ENCODE assay signal across 16 mouse cellular contexts in genomic region chr13:112772252-112772651, GRCm38 (mm10). TPM values are rescaled to one million over a fixed set of nuclear protein-coding genes. Genes with fewer than 3 reads are reported as not detected.
DNase-seq lines count a peak whose midpoint lies in the region; ATAC-seq and TF ChIP-seq lines count a peak whose summit lies in the region.
"Had no signal": no experiment of that assay in that cellular context is flagged by ENCODE, and none has a peak within 500 bp of the region (broad histone marks: within the 10 kb centered on the region; RNA-seq: fewer than 3 reads in every experiment).

No protein-coding gene starts in this region.

- no peaks in the 10 kb centered on the region for H3K27me3 ChIP-seq in kidney, postnatal 0 days (ENCODE audit: insufficient read depth, low read length)
- H3K27me3 ChIP-seq in spleen, adult 2 months (ENCODE audit: control insufficient read depth, insufficient read depth, low read length) = no peaks in the 10 kb centered on the region; the same call in 1 of the 2 replicates
- no peaks in the 10 kb centered on the region for H3K27me3 ChIP-seq in stomach, postnatal 0 days (ENCODE audit: control insufficient read depth, insufficient read depth, low read length)
- no peaks in the 10 kb centered on the region for H3K27me3 ChIP-seq in limb, embryonic 10.5 days (ENCODE audit: low read depth, poor library complexity, severe bottlenecking)
- H3K27me3 ChIP-seq: Patski had no signal

- WGBS in kidney, postnatal 0 days = 60% methylated on average over 11 of the region's 11 CpGs
- WGBS in spleen, adult 2 months = 79% methylated on average over 11 of the region's 11 CpGs
- WGBS in stomach, postnatal 0 days = 74% methylated on average over 11 of the region's 11 CpGs
- 76% methylated on average over 11 of the region's 11 CpGs for WGBS in limb, embryonic 10.5 days

- H3K27ac ChIP-seq in kidney, postnatal 0 days = peak overlapping the region; percentile 51; the same call in 1 of the 2 replicates
- H3K27ac ChIP-seq in spleen, adult 2 months (ENCODE audit: insufficient read depth, low read length) = 0 out of 2 replicates have a peak overlapping the region, but pooled peaks have one; percentile 15
- H3K27ac ChIP-seq in stomach, postnatal 0 days (replicated peaks) = no peak overlapping the region
- no peak overlapping the region for H3K27ac ChIP-seq in limb, embryonic 10.5 days
- H3K27ac ChIP-seq: left cerebral cortex, adult 2 months had no signal

- no peak overlapping the region for H3K4me3 ChIP-seq in kidney, postnatal 0 days (replicated peaks; ENCODE audit: low read depth, low read length)
- H3K4me3 ChIP-seq in spleen, adult 2 months (ENCODE audit: extremely low read depth, insufficient read depth, insufficient read length) = no peak overlapping the region
- no peak overlapping the region for H3K4me3 ChIP-seq in stomach, postnatal 0 days (ENCODE audit: low read depth, low read length)
- no peak overlapping the region for H3K4me3 ChIP-seq in limb, embryonic 10.5 days
- H3K4me3 ChIP-seq: left cerebral cortex, adult 2 months had no signal

- ATAC-seq in kidney, postnatal 0 days (replicated peaks; ENCODE audit: low FRiP score, low read depth) = no peak
- ATAC-seq in stomach, postnatal 0 days (ENCODE audit: low FRiP score, low TSS enrichment) = no peak
- ATAC-seq: intestine, postnatal 0 days had no signal

- no peak for TF ChIP-seq EP300 in stomach, postnatal 0 days (optimal IDR thresholded peaks at IDR 0.05)

- no peaks in the 10 kb centered on the region for H3K9me3 ChIP-seq in kidney, postnatal 0 days (replicated peaks; ENCODE audit: low read length)
- H3K9me3 ChIP-seq in stomach, postnatal 0 days (ENCODE audit: control insufficient read depth, low read length) = no peaks in the 10 kb centered on the region
- 0 out of 2 replicates have a peak, but pooled peaks cover 8% of the 10 kb centered on the region for H3K9me3 ChIP-seq in limb, embryonic 10.5 days (replicated peaks)

- TF ChIP-seq CTCF in kidney, postnatal 0 days (IDR thresholded peaks at IDR 0.05; ENCODE audit: low read depth) = no peak; the same call in 1 of the 2 replicates
- no peak for TF ChIP-seq CTCF in spleen, adult 2 months (IDR thresholded peaks at IDR 0.05; ENCODE audit: extremely low read depth, insufficient read depth, insufficient read length, insufficient replicate concordance)
- 0 out of 2 replicates have a peak, but pooled peaks have one; percentile 9 for TF ChIP-seq CTCF in stomach, postnatal 0 days (IDR thresholded peaks at IDR 0.05; ENCODE audit: low read depth)

- intact Hi-C loops in heart, postnatal 25 days (cut with DNase I) = loop anchor here (2.0 kb wide), 1 partner anchor 29 kb away; the partner anchor contains the start of gene Plpp1

- H3K4me2 ChIP-seq in kidney, postnatal 0 days (ENCODE audit: low read length) = no peak overlapping the region
- no peak overlapping the region for H3K4me2 ChIP-seq in stomach, postnatal 0 days (replicated peaks; ENCODE audit: low read depth)

- no peak overlapping the region for H3K9ac ChIP-seq in kidney, postnatal 0 days (ENCODE audit: low read depth, low read length)
- no peak overlapping the region for H3K9ac ChIP-seq in stomach, postnatal 0 days (ENCODE audit: low read length)

- H3K36me3 ChIP-seq in kidney, postnatal 0 days (ENCODE audit: insufficient read depth, low read length) = no peaks in the 10 kb centered on the region
- no peaks in the 10 kb centered on the region for H3K36me3 ChIP-seq in spleen, adult 2 months (ENCODE audit: control insufficient read depth, insufficient read depth, low read length)
- H3K36me3 ChIP-seq in stomach, postnatal 0 days (ENCODE audit: control insufficient read depth, insufficient read depth, low read length) = no peaks in the 10 kb centered on the region; the same call in 1 of the 2 replicates
- H3K36me3 ChIP-seq in limb, embryonic 10.5 days = no peaks in the 10 kb centered on the region

- no peak for TF ChIP-seq POLR2A in spleen, adult 2 months (IDR thresholded peaks at IDR 0.05; ENCODE audit: low read depth, low read length)

- DNase-seq in heart, adult 11 months = peak; percentile 94
- no peak for DNase-seq in heart, postnatal 25 days (ENCODE audit: low spot score)
- DNase-seq in kidney, postnatal 0 days (ENCODE audit: low spot score) = no peak
- DNase-seq in kidney, adult 18-20 months = no peak
- DNase-seq in spleen, adult 2 months (ENCODE audit: low read depth in 1 of 2, low spot score in 2 of 2) = no peak
- DNase-seq in spleen, postnatal 14 days (ENCODE audit: low spot score in 2 of 2) = no peak
- no peak for DNase-seq in stomach, postnatal 0 days (ENCODE audit: low spot score)
- DNase-seq in limb, embryonic 10.5 days (ENCODE audit: low spot score) = no peak
- DNase-seq: cerebellum, adult 11-12 months; heart, postnatal 14 days; lung, postnatal 4 days; right cerebral cortex, postnatal 14 days; thymus, postnatal 25 days had no signal

- no peaks in the 10 kb centered on the region for H3K4me1 ChIP-seq in kidney, postnatal 0 days (replicated peaks; ENCODE audit: insufficient read depth, low read length)
- H3K4me1 ChIP-seq in spleen, adult 2 months (ENCODE audit: control insufficient read depth, insufficient read depth, insufficient read length) = no peaks in the 10 kb centered on the region; the same call in 1 of the 2 replicates
- H3K4me1 ChIP-seq in stomach, postnatal 0 days (replicated peaks; ENCODE audit: control insufficient read depth, insufficient read depth) = no peaks in the 10 kb centered on the region; the same call in none of the 2 replicates
- peaks cover 14% of the 10 kb centered on the region for H3K4me1 ChIP-seq in limb, embryonic 10.5 days

RNA-seq across cellular contexts. Expression of gene Plpp1, which starts 28.3 kb away (rescaled TPM):
- 10 to 100 TPM; 59.4 to 63.6 TPM for total RNA-seq in heart, postnatal 25 days (2021)
- 135 TPM in 2 replicates for polyA plus RNA-seq in kidney, postnatal 0 days (2015; fragmentation: Nextera tagmentation; extraction: Ambion mirVana)
- 61.6 and 71.8 TPM in 2 replicates for polyA plus RNA-seq in spleen, adult 2 months (2012; rRNA removed)
- 126 and 137 TPM in 2 replicates for polyA plus RNA-seq in stomach, postnatal 0 days (2015; fragmentation: Nextera tagmentation; extraction: Ambion mirVana)
- polyA plus RNA-seq in limb, embryonic 10.5 days (2016; fragmentation: Nextera tagmentation; extraction: Ambion mirVana) = 17.6 and 22.5 TPM in 2 replicates

Comparison
In these comparisons a context has a peak if more than half of its experiments do, and no peak if none do; other contexts are left out.
1. H3K27ac ChIP-seq: peak in kidney, postnatal 0 days (single experiment) and spleen, adult 2 months (single experiment); none in stomach, postnatal 0 days (single experiment) and limb, embryonic 10.5 days (single experiment).